Mouse (Mus musculus): Measurements from ENCODE around the gene Unc13b. TPM values are rescaled to one million over a fixed set of nuclear protein-coding genes. Genes with fewer than 3 reads are reported as not detected.

Unc13b gene
- polyA plus RNA-seq, 1 experiment from 2014 or later: 7.8 TPM

GRCm38 (mm10) chr4:43039609-43040008 is 19.1 kb upstream of the Unc13b start:
- WGBS: under 1% methylated on average over 11 of the region's 11 CpGs
- H3K36me3 ChIP-seq: peaks cover 20% of the 10 kb centered on the region
- peak overlapping the region; percentile 78 for H3K9ac ChIP-seq
- H3K27ac ChIP-seq: peak overlapping the region; percentile 64
- H3K27me3 ChIP-seq: no peaks in the 10 kb centered on the region
- H3K4me1 ChIP-seq: peaks cover 20% of the 10 kb centered on the region
- H3K4me3 ChIP-seq: peak overlapping the region; percentile 73
- peak overlapping the region; percentile 86 for H3K4me2 ChIP-seq (replicated peaks)
- H3K9me3 ChIP-seq: no peaks in the 10 kb centered on the region
- ATAC-seq (ENCODE audit: insufficient number of reproducible peaks, insufficient read depth, low FRiP score, low TSS enrichment): no peak; the same call in 1 of the 2 replicates

- H3K9ac ChIP-seq: peak overlapping the region; percentile 78
- H3K4me3 ChIP-seq: peak overlapping the region; percentile 73
- peak overlapping the region; percentile 64 for H3K27ac ChIP-seq
- peak; percentile 95 for ATAC-seq (ENCODE audit: insufficient number of reproducible peaks, insufficient read depth, low FRiP score, low TSS enrichment)
- peaks cover 26% of the 10 kb centered on the region for H3K4me1 ChIP-seq
- no peaks in the 10 kb centered on the region for H3K27me3 ChIP-seq
- 1% methylated on average over 25 of the region's 25 CpGs for WGBS
- peak overlapping the region; percentile 86 for H3K4me2 ChIP-seq (replicated peaks)
- H3K9me3 ChIP-seq: no peaks in the 10 kb centered on the region
- H3K36me3 ChIP-seq: peaks cover 15% of the 10 kb centered on the region
Observed at GRCm38 (mm10) chr4:43040114-43040572, 18.6 kb upstream of the Unc13b start.

- Histone ChIP-seq H3K4me3 (no peak overlapping the region), H3K9ac (no peak overlapping the region), H3K27me3 (no peaks in the 10 kb centered on the region), H3K9me3 (no peaks in the 10 kb centered on the region), H3K4me1 (peaks cover 28% of the 10 kb centered on the region), H3K36me3 (peaks cover 7% of the 10 kb centered on the region), H3K27ac (no peak overlapping the region), H3K4me2 (replicated peaks) (no peak overlapping the region)
- no peak for ATAC-seq (ENCODE audit: insufficient number of reproducible peaks, insufficient read depth, low FRiP score, low TSS enrichment)
- WGBS: 74% methylated on average over 9 of the region's 9 CpGs
Observed at GRCm38 (mm10) chr4:43040881-43041547, 17.7 kb upstream of the Unc13b start.

GRCm38 (mm10) chr4:43043644-43044357 is 15.0 kb upstream of the Unc13b start:
- Histone ChIP-seq H3K4me2 (replicated peaks) (peak overlapping the region; percentile 78), H3K4me3 (no peak overlapping the region), H3K27me3 (no peaks in the 10 kb centered on the region), H3K36me3 (no peaks in the 10 kb centered on the region), H3K4me1 (peaks cover 30% of the 10 kb centered on the region), H3K27ac (peak overlapping the region; percentile 77), H3K9ac (peak overlapping the region; percentile 1; the same call in 1 of the 2 replicates), H3K9me3 (no peaks in the 10 kb centered on the region)
- peak; percentile 55 for ATAC-seq (ENCODE audit: insufficient number of reproducible peaks, insufficient read depth, low FRiP score, low TSS enrichment)
- WGBS: 14% methylated on average over 7 of the region's 7 CpGs

GRCm38 (mm10) chr4:43044673-43045072 is 14.1 kb upstream of the Unc13b start:
- Histone ChIP-seq H3K27me3 (no peaks in the 10 kb centered on the region), H3K9me3 (no peaks in the 10 kb centered on the region), H3K4me3 (peak overlapping the region; percentile 59), H3K27ac (peak overlapping the region; percentile 77), H3K36me3 (no peaks in the 10 kb centered on the region), H3K9ac (peak overlapping the region; percentile 1; the same call in 1 of the 2 replicates), H3K4me2 (replicated peaks) (peak overlapping the region; percentile 78), H3K4me1 (peaks cover 21% of the 10 kb centered on the region)
- WGBS: 28% methylated on average over 4 of the region's 4 CpGs
- no peak for ATAC-seq (ENCODE audit: insufficient number of reproducible peaks, insufficient read depth, low FRiP score, low TSS enrichment)

- Histone ChIP-seq H3K9me3 (no peaks in the 10 kb centered on the region), H3K4me1 (peaks cover 21% of the 10 kb centered on the region), H3K36me3 (no peaks in the 10 kb centered on the region), H3K9ac (peak overlapping the region; percentile 55), H3K27me3 (no peaks in the 10 kb centered on the region), H3K27ac (peak overlapping the region; percentile 77), H3K4me2 (replicated peaks) (peak overlapping the region; percentile 78), H3K4me3 (peak overlapping the region; percentile 59)
- ATAC-seq (ENCODE audit: insufficient number of reproducible peaks, insufficient read depth, low FRiP score, low TSS enrichment): 0 out of 2 replicates have a peak, but pooled peaks have one; percentile 1
- 6% methylated on average over 13 of the region's 13 CpGs for WGBS
Observed at GRCm38 (mm10) chr4:43045285-43045658, 13.5 kb upstream of the Unc13b start.

- peaks cover 21% of the 10 kb centered on the region for H3K4me1 ChIP-seq
- H3K36me3 ChIP-seq: no peaks in the 10 kb centered on the region
- no peaks in the 10 kb centered on the region for H3K9me3 ChIP-seq
- H3K27me3 ChIP-seq: no peaks in the 10 kb centered on the region
- peak within 1 kb of the TSS; percentile 59 for H3K4me3 ChIP-seq
- WGBS: under 1% methylated on average over 33 of the region's 33 CpGs
- peak within 1 kb of the TSS; percentile 78 for H3K4me2 ChIP-seq (replicated peaks)
- peak; percentile 89 for ATAC-seq (ENCODE audit: insufficient number of reproducible peaks, insufficient read depth, low FRiP score, low TSS enrichment)
- H3K9ac ChIP-seq: peak within 1 kb of the TSS; percentile 55
- H3K27ac ChIP-seq: peak within 1 kb of the TSS; percentile 77
Observed at GRCm38 (mm10) chr4:43045659-43046302, 13.0 kb upstream of the Unc13b start, which contains the start of gene Fam214b. Fam214b (minus strand) TSS chr4:43046220.

- no peak for ATAC-seq (ENCODE audit: insufficient number of reproducible peaks, insufficient read depth, low FRiP score, low TSS enrichment)
- no peak overlapping the region for H3K9ac ChIP-seq
- peaks cover 21% of the 10 kb centered on the region for H3K4me1 ChIP-seq
- H3K4me2 ChIP-seq (replicated peaks): peak overlapping the region; percentile 78; the same call in 1 of the 2 replicates
- no peak overlapping the region for H3K4me3 ChIP-seq
- 60% methylated on average over 5 of the region's 5 CpGs for WGBS
- H3K27me3 ChIP-seq: no peaks in the 10 kb centered on the region
- no peak overlapping the region for H3K27ac ChIP-seq
- H3K9me3 ChIP-seq: no peaks in the 10 kb centered on the region
- H3K36me3 ChIP-seq: no peaks in the 10 kb centered on the region
Observed at GRCm38 (mm10) chr4:43046607-43047006, 12.1 kb upstream of the Unc13b start.

GRCm38 (mm10) chr4:43047231-43047630 is 11.5 kb upstream of the Unc13b start:
- Histone ChIP-seq H3K4me1 (peaks cover 21% of the 10 kb centered on the region), H3K27ac (no peak overlapping the region), H3K9ac (0 out of 2 replicates have a peak overlapping the region, but pooled peaks have one; percentile 27)

GRCm38 (mm10) chr4:43052627-43053026 is 6.1 kb upstream of the Unc13b start:
- Histone ChIP-seq H3K4me1 (0 out of 2 replicates have a peak, but pooled peaks cover 1% of the 10 kb centered on the region), H3K4me2 (replicated peaks) (no peak overlapping the region), H3K4me3 (no peak overlapping the region), H3K9me3 (no peaks in the 10 kb centered on the region), H3K36me3 (no peaks in the 10 kb centered on the region), H3K9ac (no peak overlapping the region), H3K27me3 (no peaks in the 10 kb centered on the region), H3K27ac (no peak overlapping the region)
- WGBS: 14% methylated on average over 4 of the region's 4 CpGs
- ATAC-seq (ENCODE audit: insufficient number of reproducible peaks, insufficient read depth, low FRiP score, low TSS enrichment): no peak

More at GRCm38 (mm10) chr4:43047231-43047630, 11.5 kb upstream of the Unc13b start:
- Histone ChIP-seq H3K9me3 (no peaks in the 10 kb centered on the region), H3K36me3 (no peaks in the 10 kb centered on the region), H3K4me2 (replicated peaks) (peak overlapping the region; percentile 30; the same call in 1 of the 2 replicates), H3K4me3 (no peak overlapping the region), H3K27me3 (no peaks in the 10 kb centered on the region)
- ATAC-seq (ENCODE audit: insufficient number of reproducible peaks, insufficient read depth, low FRiP score, low TSS enrichment): no peak
- 11% methylated on average over 5 of the region's 5 CpGs for whole genome bisulfite sequencing

GRCm38 (mm10) chr4:43057654-43058053 is 1.1 kb upstream of the Unc13b start:
- WGBS: 88% methylated on average over 5 of the region's 5 CpGs
- ATAC-seq (ENCODE audit: insufficient number of reproducible peaks, insufficient read depth, low FRiP score, low TSS enrichment): no peak
- Histone ChIP-seq H3K27ac (no peak overlapping the region), H3K4me2 (replicated peaks) (no peak overlapping the region), H3K27me3 (peaks cover 20% of the 10 kb centered on the region), H3K9ac (no peak overlapping the region), H3K4me3 (no peak overlapping the region), H3K9me3 (no peaks in the 10 kb centered on the region), H3K4me1 (no peaks in the 10 kb centered on the region), H3K36me3 (no peaks in the 10 kb centered on the region)

All from embryonic facial prominence, embryonic 12.5 days (tissue).